Mouse (Mus musculus) embryonic fibroblast, embryonic 13.5 days (primary cell): ENCODE data around the gene Cdrt4.

Experiments
- CTCF ChIP-seq: IDR thresholded peaks from 2 replicates; pipeline ENCODE4 v1.5.1; 2011; ENCODE audit warnings: mild to moderate bottlenecking, control low read depth, low read length, moderate library complexity, borderline replicate concordance; ENCODE audit not compliant: insufficient read depth
- POLR2A ChIP-seq: IDR thresholded peaks from 2 replicates; pipeline ENCODE4 v1.6.1; 2011; ENCODE audit warnings: low read depth, mild to moderate bottlenecking, control low read depth, low read length, moderate library complexity

- TF ChIP-seq POLR2A (no peak), CTCF (no peak)
Observed at GRCm38 (mm10) chr11:62963292-62963691, 12.3 kb downstream of the Cdrt4 start.
